Mouse (Mus musculus) brown adipose tissue, adult 24 weeks (tissue): ENCODE results near the gene Olfr209. TPM values are rescaled to one million over a fixed set of nuclear protein-coding genes. Genes with fewer than 3 reads are reported as not detected.
"Not testable (repeated sequence)": the region's sequence is repeated elsewhere in the genome, so short reads cannot be mapped to it uniquely, and the experiment has no call there.

ENCODE experiments used
- H3K27ac ChIP-seq: fragments of 200-500 bp; replicated peaks from 2 replicates; pipeline ENCODE4 v1.5.1; 2012; ENCODE audit warnings: low read depth, mild to moderate bottlenecking, low read length
- H3K4me1 ChIP-seq: fragments of 200-500 bp; 2 replicates; pipeline ENCODE4 v1.6.1; 2012; ENCODE audit warnings: low read length, mixed read lengths; ENCODE audit not compliant: control insufficient read depth, insufficient read depth, insufficient read length
- H3K4me3 ChIP-seq: fragments of 200-500 bp; 2 replicates; pipeline ENCODE4 v1.5.1; 2012; ENCODE audit warnings: low read depth, mild to moderate bottlenecking, low read length, moderate library complexity; ENCODE audit not compliant: insufficient read depth
- polyA plus RNA-seq: library from polyadenylated mRNA; stranded (reverse); fragments of >200 nt; gene quantifications from 2 replicates; pipeline ENCODE4 v1.2.4, GENCODE M21; 2012; ENCODE audit not compliant: missing spikeins, insufficient read depth, insufficient read length

Gene Olfr209
- polyA plus RNA-seq, result not detected in 2 replicates

DNA sequence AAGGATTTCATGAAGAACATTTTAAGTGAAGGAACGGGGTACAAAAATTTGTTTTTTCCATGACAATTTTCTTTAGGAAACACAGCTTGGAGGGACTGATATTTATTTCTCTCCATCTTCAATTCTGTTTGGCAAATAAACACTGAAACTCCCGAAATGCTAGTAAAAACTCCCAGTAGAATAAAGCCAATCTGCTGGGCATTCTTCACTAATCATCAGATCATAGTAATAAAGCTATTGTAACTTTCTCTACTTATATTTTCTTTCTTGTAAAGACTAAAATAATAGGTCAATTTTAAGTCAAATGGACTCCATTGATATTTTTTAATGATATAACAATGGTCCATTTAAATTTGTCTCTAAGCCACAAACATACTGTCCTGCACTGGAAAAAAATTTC lies at the start of gene Olfr209:
Gene Olfr209, minus strand, starts transcription at position 101 of the 400 bp plus-strand sequence.
- H3K4me3 ChIP-seq, result no peak within 1 kb of the TSS
- H3K4me1 ChIP-seq, result no peaks in the 10 kb centered on the region
- no peak within 1 kb of the TSS for H3K27ac ChIP-seq

GRCm38 (mm10) chr16:59413475-59413874 lies 49.7 kb upstream of the Olfr209 start:
- Histone ChIP-seq H3K4me1 (no peaks in the 10 kb centered on the region), H3K4me3 (no peak overlapping the region), H3K27ac (no peak overlapping the region)

- H3K4me1 ChIP-seq, result no peaks in the 10 kb centered on the region
- H3K4me3 ChIP-seq, result no peak overlapping the region
Measured at GRCm38 (mm10) chr16:59409800-59410199, 46.0 kb upstream of the Olfr209 start.

DNA sequence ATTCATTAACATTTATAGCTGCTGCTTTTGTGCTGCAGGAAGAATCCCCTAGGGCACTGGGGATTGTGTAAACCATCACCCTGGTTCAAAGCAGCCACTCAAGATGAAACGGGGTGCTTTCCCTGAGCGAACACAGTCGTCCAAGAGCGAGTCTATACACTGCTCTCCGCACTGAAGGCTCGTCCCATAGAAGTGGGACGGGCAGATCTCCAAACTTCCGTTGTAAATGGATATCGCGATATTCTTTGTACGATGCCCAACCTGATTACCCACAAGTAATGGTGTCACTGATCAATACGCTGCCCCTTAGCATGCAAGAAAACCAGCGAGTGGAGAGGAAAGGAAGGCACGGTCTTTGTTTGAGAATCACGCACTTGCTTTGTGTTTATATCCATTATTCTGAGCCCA lies 45.6 kb upstream of the Olfr209 start:
- no peaks in the 10 kb centered on the region for H3K4me1 ChIP-seq
- no peak overlapping the region for H3K4me3 ChIP-seq
- no peak overlapping the region for H3K27ac ChIP-seq

More at GRCm38 (mm10) chr16:59409800-59410199, 46.0 kb upstream of the Olfr209 start:
- H3K27ac ChIP-seq, result no peak overlapping the region

DNA sequence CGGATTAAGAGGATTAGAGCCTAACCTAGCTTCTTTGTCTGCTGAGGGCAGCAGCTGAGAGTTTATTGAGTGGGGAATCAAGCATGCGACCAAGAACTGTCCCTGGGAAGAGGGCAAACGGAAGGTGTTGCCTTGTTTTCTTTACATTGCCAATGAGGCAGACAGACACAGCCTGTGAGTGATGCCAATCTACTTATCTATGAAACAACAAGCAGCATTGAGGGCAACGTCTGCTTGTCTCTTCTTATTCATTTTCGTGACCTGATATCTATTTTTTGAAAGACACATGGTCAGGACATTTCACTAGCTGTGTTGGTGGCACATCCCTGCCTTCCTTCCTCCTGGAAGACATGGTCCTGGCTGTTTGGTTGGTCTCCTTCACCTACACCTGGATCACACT lies 43.2 kb upstream of the Olfr209 start, which contains the start of gene Gabrr3:
Gene Gabrr3, plus strand, starts transcription at position 301 of the 400 bp plus-strand sequence.
- Histone ChIP-seq H3K4me1 (no peaks in the 10 kb centered on the region), H3K27ac (no peak within 1 kb of the TSS), H3K4me3 (no peak within 1 kb of the TSS)

DNA sequence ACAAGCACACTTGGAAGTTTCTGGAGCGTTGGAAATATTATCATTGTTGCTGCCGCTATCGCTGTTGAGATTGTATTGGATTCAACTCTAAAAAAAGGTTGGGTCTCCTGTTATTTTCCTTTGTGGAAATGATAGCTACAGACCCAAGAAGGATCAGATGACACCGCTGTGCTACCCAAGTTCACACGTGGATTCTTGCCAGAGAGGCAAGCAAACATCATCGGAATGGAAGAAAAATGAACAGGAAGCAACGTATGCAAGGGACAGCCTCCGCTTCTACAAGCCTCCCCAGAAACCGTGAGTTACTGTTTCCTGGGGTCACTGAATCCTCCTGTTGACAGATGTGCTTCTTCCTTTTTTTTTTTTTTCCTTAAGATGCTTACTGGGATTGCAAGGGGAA lies 41.0 kb upstream of the Olfr209 start:
- H3K4me1 ChIP-seq, result no peaks in the 10 kb centered on the region
- no peak overlapping the region for H3K4me3 ChIP-seq

GRCm38 (mm10) chr16:59403684-59404083 lies 39.9 kb upstream of the Olfr209 start:
- no peak overlapping the region for H3K4me3 ChIP-seq
- no peaks in the 10 kb centered on the region for H3K4me1 ChIP-seq
- no peak overlapping the region for H3K27ac ChIP-seq

More for the DNA sequence above, 41.0 kb upstream of the Olfr209 start:
- H3K27ac ChIP-seq, result no peak overlapping the region

GRCm38 (mm10) chr16:59401985-59402384 lies 38.2 kb upstream of the Olfr209 start:
- no peaks in the 10 kb centered on the region for H3K4me1 ChIP-seq
- no peak overlapping the region for H3K4me3 ChIP-seq
- H3K27ac ChIP-seq, result no peak overlapping the region

DNA sequence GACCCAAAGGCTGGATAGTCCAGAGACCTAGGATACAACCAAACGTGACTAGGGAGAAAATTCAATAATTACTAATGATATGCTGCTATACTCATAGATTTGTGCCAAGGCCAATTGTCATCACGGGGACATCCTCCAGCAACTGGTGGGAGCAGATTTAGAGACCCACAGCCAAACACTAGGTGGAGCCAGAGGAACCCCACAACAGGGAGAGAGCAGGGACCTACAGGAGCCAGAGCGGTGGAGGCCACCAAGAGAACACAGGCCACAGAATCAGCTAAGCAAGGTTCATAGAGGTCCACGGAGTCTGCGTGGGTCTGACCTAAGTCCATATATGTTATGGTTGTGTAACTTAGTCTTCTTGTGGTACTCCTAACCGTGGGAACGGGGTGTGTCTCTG lies 37.3 kb upstream of the Olfr209 start:
- H3K27ac ChIP-seq, result no peak overlapping the region

DNA sequence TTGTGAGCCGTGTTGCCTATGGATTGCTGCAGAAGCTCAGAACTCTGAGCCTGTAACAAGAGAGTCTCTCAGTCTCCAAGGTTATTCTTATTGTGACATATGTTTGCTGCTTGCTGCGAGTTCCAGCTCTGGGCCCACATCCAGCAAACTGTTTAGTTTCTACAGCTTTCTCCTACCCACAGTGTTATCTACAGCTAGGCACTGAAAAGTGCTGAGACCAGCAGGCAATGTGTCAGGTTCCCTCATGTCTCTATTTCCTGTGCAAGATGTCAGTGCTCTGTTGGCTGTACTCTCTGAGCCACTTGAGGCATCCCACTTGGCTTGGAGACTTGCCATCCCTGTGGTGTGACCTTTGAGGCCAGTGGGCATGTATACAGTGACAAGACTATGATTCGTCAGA lies 29.5 kb upstream of the Olfr209 start:
- Histone ChIP-seq H3K4me1 (no peaks in the 10 kb centered on the region), H3K4me3 (no peak overlapping the region), H3K27ac (no peak overlapping the region)

More for the DNA sequence above, 37.3 kb upstream of the Olfr209 start:
- Histone ChIP-seq H3K4me3 (no peak overlapping the region), H3K4me1 (no peaks in the 10 kb centered on the region)

- Histone ChIP-seq H3K4me1 (no peaks in the 10 kb centered on the region), H3K27ac (no peak within 1 kb of the TSS), H3K4me3 (no peak within 1 kb of the TSS)
Measured at GRCm38 (mm10) chr16:59349146-59349545, 14.6 kb downstream of the Olfr209 start, which contains the start of gene Olfr206. Olfr206 (minus strand) TSS chr16:59349246.

DNA sequence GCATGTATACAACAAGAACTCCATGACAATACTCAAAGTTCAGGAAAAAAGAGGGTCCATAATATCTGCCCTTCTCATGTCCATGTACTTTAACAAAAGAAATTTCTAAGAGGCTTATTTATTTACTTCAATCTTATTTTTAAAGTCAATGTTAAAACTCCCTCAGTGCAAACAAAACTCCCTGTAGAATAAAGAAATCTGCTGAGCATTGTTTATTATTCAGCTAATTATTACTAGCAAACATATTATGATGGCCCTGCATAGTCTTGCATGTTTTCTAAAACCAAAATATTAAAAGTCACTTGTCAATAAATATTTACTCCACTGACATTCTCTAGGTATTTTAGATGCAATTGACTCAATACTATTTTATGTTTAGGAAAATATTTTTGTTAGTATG lies 32.8 kb downstream of the Olfr209 start, which contains the start of gene Olfr205:
Gene Olfr205, minus strand, starts transcription at position 101 of the 400 bp plus-strand sequence.
- Histone ChIP-seq H3K27ac (no peak within 1 kb of the TSS), H3K4me1 (no peaks in the 10 kb centered on the region), H3K4me3 (no peak within 1 kb of the TSS)

GRCm38 (mm10) chr16:59323262-59323661 lies 40.5 kb downstream of the Olfr209 start:
- H3K4me3 ChIP-seq, H3K4me1 ChIP-seq, H3K27ac ChIP-seq: not testable (repeated sequence)

DNA sequence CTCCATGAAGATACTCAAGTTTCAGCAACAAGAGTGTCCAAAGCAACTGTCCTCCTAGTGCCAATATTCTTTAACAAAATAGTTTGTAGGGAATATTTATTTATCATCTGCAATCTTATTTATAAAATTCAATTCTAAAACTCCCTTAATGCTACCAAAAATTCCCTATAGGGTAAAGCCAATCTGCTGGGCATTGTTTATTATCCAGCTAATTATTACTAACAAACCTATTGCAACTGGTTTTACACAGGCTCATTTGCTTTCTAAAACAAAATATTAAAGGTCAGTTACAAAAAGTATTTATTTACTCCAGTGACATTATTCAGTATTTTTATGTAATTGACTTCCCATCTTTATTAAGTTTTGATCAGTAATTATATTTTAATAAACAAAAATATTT lies 45.6 kb downstream of the Olfr209 start, which contains the start of gene Olfr204:
Gene Olfr204, minus strand, starts transcription at position 101 of the 400 bp plus-strand sequence.
- Histone ChIP-seq H3K27ac (no peak within 1 kb of the TSS), H3K4me1 (no peaks in the 10 kb centered on the region), H3K4me3 (no peak within 1 kb of the TSS)
